Mouse (Mus musculus): ENCODE data around the gene Hmga1b. TPM values are rescaled to one million over a fixed set of nuclear protein-coding genes. Genes with fewer than 3 reads are reported as not detected.

The Hmga1b gene
- polyA plus RNA-seq, 1 experiment from 2014 or later, result 4.3 TPM

GRCm38 (mm10) chr11:120789810-120790209 is 27.2 kb downstream of the Hmga1b start:
- Histone ChIP-seq H3K4me2 (no peak overlapping the region), H3K4me1 (peaks cover 15% of the 10 kb centered on the region), H3K27me3 (no peaks in the 10 kb centered on the region), H3K4me3 (no peak overlapping the region), H3K9ac (no peak overlapping the region), H3K36me3 (peaks cover 89% of the 10 kb centered on the region), H3K9me3 (no peaks in the 10 kb centered on the region), H3K27ac (no peak overlapping the region)
- no peak for ATAC-seq (ENCODE audit: insufficient number of reproducible peaks, insufficient read depth, low FRiP score, low TSS enrichment, low read depth)
- 85% methylated on average over 3 of the region's 3 CpGs for WGBS

GRCm38 (mm10) chr11:120792652-120793051 is 30.1 kb downstream of the Hmga1b start:
- no peaks in the 10 kb centered on the region for H3K9me3 ChIP-seq
- H3K4me1 ChIP-seq, result peaks cover 18% of the 10 kb centered on the region
- no peak overlapping the region for H3K9ac ChIP-seq
- WGBS, result 92% methylated on average over 9 of the region's 9 CpGs
- H3K27ac ChIP-seq, result no peak overlapping the region
- H3K4me3 ChIP-seq, result no peak overlapping the region
- peaks cover 70% of the 10 kb centered on the region for H3K36me3 ChIP-seq
- no peaks in the 10 kb centered on the region for H3K27me3 ChIP-seq
- H3K4me2 ChIP-seq, result no peak overlapping the region
- no peak for ATAC-seq (ENCODE audit: insufficient number of reproducible peaks, insufficient read depth, low FRiP score, low TSS enrichment, low read depth)

- Histone ChIP-seq H3K9me3 (no peaks in the 10 kb centered on the region), H3K27me3 (no peaks in the 10 kb centered on the region), H3K36me3 (peaks cover 39% of the 10 kb centered on the region), H3K27ac (peak within 1 kb of the TSS; percentile 68), H3K4me2 (peak within 1 kb of the TSS; percentile 99), H3K4me3 (peak within 1 kb of the TSS; percentile 91), H3K4me1 (peaks cover 25% of the 10 kb centered on the region), H3K9ac (peak within 1 kb of the TSS; percentile 96)
- WGBS, result 3% methylated on average over 59 of the region's 59 CpGs
- ATAC-seq (ENCODE audit: insufficient number of reproducible peaks, insufficient read depth, low FRiP score, low TSS enrichment, low read depth), result peak; percentile 74
Observed at GRCm38 (mm10) chr11:120795756-120796613, 33.4 kb downstream of the Hmga1b start, which contains the start of gene Dus1l. Dus1l (minus strand) TSS chr11:120796403.

- WGBS, result 31% methylated on average over 8 of the region's 8 CpGs
- Histone ChIP-seq H3K4me2 (peak overlapping the region; percentile 99), H3K36me3 (peaks cover 33% of the 10 kb centered on the region), H3K27ac (peak overlapping the region; percentile 68), H3K27me3 (no peaks in the 10 kb centered on the region), H3K9ac (peak overlapping the region; percentile 96), H3K9me3 (no peaks in the 10 kb centered on the region), H3K4me1 (peaks cover 25% of the 10 kb centered on the region), H3K4me3 (peak overlapping the region; percentile 91)
- no peak for ATAC-seq (ENCODE audit: insufficient number of reproducible peaks, insufficient read depth, low FRiP score, low TSS enrichment, low read depth)
Observed at GRCm38 (mm10) chr11:120796614-120796946, 34.0 kb downstream of the Hmga1b start.

GRCm38 (mm10) chr11:120798244-120798643 is 35.6 kb downstream of the Hmga1b start:
- Histone ChIP-seq H3K9me3 (no peaks in the 10 kb centered on the region), H3K4me3 (no peak overlapping the region), H3K27me3 (no peaks in the 10 kb centered on the region), H3K36me3 (peaks cover 16% of the 10 kb centered on the region), H3K9ac (no peak overlapping the region), H3K27ac (no peak overlapping the region), H3K4me2 (no peak overlapping the region), H3K4me1 (peaks cover 25% of the 10 kb centered on the region)
- no peak for ATAC-seq (ENCODE audit: insufficient number of reproducible peaks, insufficient read depth, low FRiP score, low TSS enrichment, low read depth)
- WGBS, result 82% methylated on average over 3 of the region's 3 CpGs

GRCm38 (mm10) chr11:120799316-120799890 is 36.8 kb downstream of the Hmga1b start:
- no peak for ATAC-seq (ENCODE audit: insufficient number of reproducible peaks, insufficient read depth, low FRiP score, low TSS enrichment, low read depth)
- H3K9ac ChIP-seq, result no peak overlapping the region
- H3K4me2 ChIP-seq, result 0 out of 2 replicates have a peak overlapping the region, but pooled peaks have one; percentile 27
- H3K27me3 ChIP-seq, result no peaks in the 10 kb centered on the region
- peaks cover 25% of the 10 kb centered on the region for H3K4me1 ChIP-seq
- H3K9me3 ChIP-seq, result no peaks in the 10 kb centered on the region
- no peak overlapping the region for H3K4me3 ChIP-seq
- peak overlapping the region; percentile 76 for H3K27ac ChIP-seq
- peaks cover 5% of the 10 kb centered on the region for H3K36me3 ChIP-seq
- WGBS, result 63% methylated on average over 6 of the region's 6 CpGs

- no peaks in the 10 kb centered on the region for H3K27me3 ChIP-seq
- peak overlapping the region; percentile 76 for H3K27ac ChIP-seq
- WGBS, result 10% methylated on average over 10 of the region's 10 CpGs
- 0 out of 2 replicates have a peak overlapping the region, but pooled peaks have one; percentile 27 for H3K4me2 ChIP-seq
- H3K4me3 ChIP-seq, result 0 out of 2 replicates have a peak overlapping the region, but pooled peaks have one; percentile 2
- peaks cover 5% of the 10 kb centered on the region for H3K36me3 ChIP-seq
- H3K9ac ChIP-seq, result peak overlapping the region; percentile 40; the same call in 1 of the 2 replicates
- peaks cover 16% of the 10 kb centered on the region for H3K4me1 ChIP-seq
- peak; percentile 73; the same call in 1 of the 2 replicates for ATAC-seq (ENCODE audit: insufficient number of reproducible peaks, insufficient read depth, low FRiP score, low TSS enrichment, low read depth)
- H3K9me3 ChIP-seq, result no peaks in the 10 kb centered on the region
Observed at GRCm38 (mm10) chr11:120800061-120800904, 37.7 kb downstream of the Hmga1b start.

- Histone ChIP-seq H3K4me1 (peaks cover 7% of the 10 kb centered on the region; the same call in 1 of the 2 replicates), H3K27ac (no peak overlapping the region), H3K4me3 (no peak overlapping the region), H3K36me3 (peaks cover 45% of the 10 kb centered on the region), H3K9ac (no peak overlapping the region), H3K27me3 (no peaks in the 10 kb centered on the region), H3K4me2 (no peak overlapping the region), H3K9me3 (no peaks in the 10 kb centered on the region)
- WGBS, result 78% methylated on average over 7 of the region's 7 CpGs
- no peak for ATAC-seq (ENCODE audit: insufficient number of reproducible peaks, insufficient read depth, low FRiP score, low TSS enrichment, low read depth)
Observed at GRCm38 (mm10) chr11:120804274-120804673, 41.7 kb downstream of the Hmga1b start.

GRCm38 (mm10) chr11:120804769-120805168 is 42.2 kb downstream of the Hmga1b start:
- 68% methylated on average over 4 of the region's 4 CpGs for WGBS

GRCm38 (mm10) chr11:120805375-120806298 is 43.0 kb downstream of the Hmga1b start:
- 89% methylated on average over 7 of the region's 7 CpGs for WGBS
- Histone ChIP-seq H3K4me2 (no peak overlapping the region), H3K9ac (no peak overlapping the region), H3K4me3 (no peak overlapping the region), H3K27me3 (no peaks in the 10 kb centered on the region), H3K36me3 (peaks cover 59% of the 10 kb centered on the region), H3K9me3 (no peaks in the 10 kb centered on the region), H3K4me1 (no peaks in the 10 kb centered on the region), H3K27ac (no peak overlapping the region)
- ATAC-seq (ENCODE audit: insufficient number of reproducible peaks, insufficient read depth, low FRiP score, low TSS enrichment, low read depth), result no peak

More at GRCm38 (mm10) chr11:120804769-120805168, 42.2 kb downstream of the Hmga1b start:
- Histone ChIP-seq H3K9me3 (no peaks in the 10 kb centered on the region), H3K27me3 (no peaks in the 10 kb centered on the region), H3K27ac (no peak overlapping the region), H3K9ac (no peak overlapping the region), H3K4me3 (no peak overlapping the region), H3K4me2 (no peak overlapping the region), H3K36me3 (peaks cover 50% of the 10 kb centered on the region), H3K4me1 (peaks cover 6% of the 10 kb centered on the region; the same call in 1 of the 2 replicates)
- no peak for ATAC-seq (ENCODE audit: insufficient number of reproducible peaks, insufficient read depth, low FRiP score, low TSS enrichment, low read depth)

All from embryonic facial prominence, embryonic 13.5 days (tissue).